Mouse (Mus musculus): ENCODE results near the gene Retreg3. TPM values are rescaled to one million over a fixed set of nuclear protein-coding genes. Genes with fewer than 3 reads are reported as not detected.

Gene Retreg3
- polyA plus RNA-seq, 1 experiment from 2014 or later = 15.3 TPM

Small RNA genes within 50 kb of the gene (microRNA-seq; reads per million reads assigned to microRNA genes)
- gene Gm27626 = not detected

Other genes with a start within 250 kb of the Retreg3 start
- gene Stat3, start 180.4 kb downstream of the Retreg3 start, polyA plus RNA-seq (2015; fragmentation: Nextera tagmentation; extraction: Ambion mirVana) = 50.6 and 60.8 TPM in 2 replicates
- 429 and 457 TPM in 2 replicates for gene Cavin1, start 149.0 kb downstream of the Retreg3 start, polyA plus RNA-seq (2015; fragmentation: Nextera tagmentation; extraction: Ambion mirVana)
- 54.1 and 54.4 TPM in 2 replicates for gene Atp6v0a1, start 110.4 kb downstream of the Retreg3 start, polyA plus RNA-seq (2015; fragmentation: Nextera tagmentation; extraction: Ambion mirVana)
- gene Naglu, start 49.9 kb downstream of the Retreg3 start, polyA plus RNA-seq (2015; fragmentation: Nextera tagmentation; extraction: Ambion mirVana) = 11.6 and 16.3 TPM in 2 replicates
- gene Hsd17b1, start 41.5 kb downstream of the Retreg3 start, polyA plus RNA-seq (2015; fragmentation: Nextera tagmentation; extraction: Ambion mirVana) = not detected in 2 replicates
- 26.6 and 29.0 TPM in 2 replicates for gene Coasy, start 37.3 kb downstream of the Retreg3 start, polyA plus RNA-seq (2015; fragmentation: Nextera tagmentation; extraction: Ambion mirVana)
- gene Mlx, start 32.6 kb downstream of the Retreg3 start, polyA plus RNA-seq (2015; fragmentation: Nextera tagmentation; extraction: Ambion mirVana) = 34.5 and 38.8 TPM in 2 replicates
- 16.6 and 20.0 TPM in 2 replicates for gene Psmc3ip, start 24.5 kb downstream of the Retreg3 start, polyA plus RNA-seq (2015; fragmentation: Nextera tagmentation; extraction: Ambion mirVana)
- 62.1 and 71.6 TPM in 2 replicates for gene Tubg1, start within 50 bp of the Retreg3 start, polyA plus RNA-seq (2015; fragmentation: Nextera tagmentation; extraction: Ambion mirVana)
- gene Tubg2, start 36.0 kb upstream of the Retreg3 start, polyA plus RNA-seq (2015; fragmentation: Nextera tagmentation; extraction: Ambion mirVana) = 2.7 and 3.4 TPM in 2 replicates
- gene Cntnap1, start 50.6 kb upstream of the Retreg3 start, polyA plus RNA-seq (2015; fragmentation: Nextera tagmentation; extraction: Ambion mirVana) = 0.50 and 0.85 TPM in 2 replicates
- 10.5 and 13.6 TPM in 2 replicates for gene Plekhh3, start 51.5 kb upstream of the Retreg3 start, polyA plus RNA-seq (2015; fragmentation: Nextera tagmentation; extraction: Ambion mirVana)
- gene Ccr10, start 55.5 kb upstream of the Retreg3 start, polyA plus RNA-seq (2015; fragmentation: Nextera tagmentation; extraction: Ambion mirVana) = 0.28 and 0.38 TPM in 2 replicates
- 13.3 and 15.0 TPM in 2 replicates for gene Ezh1, start 106.6 kb upstream of the Retreg3 start, polyA plus RNA-seq (2015; fragmentation: Nextera tagmentation; extraction: Ambion mirVana)
- gene Ramp2, start 126.1 kb upstream of the Retreg3 start, polyA plus RNA-seq (2015; fragmentation: Nextera tagmentation; extraction: Ambion mirVana) = 196 and 210 TPM in 2 replicates
- gene Vps25, start 133.8 kb upstream of the Retreg3 start, polyA plus RNA-seq (2015; fragmentation: Nextera tagmentation; extraction: Ambion mirVana) = 89.1 and 106 TPM in 2 replicates
- 4.1 and 7.2 TPM in 2 replicates for gene Wnk4, start 140.7 kb upstream of the Retreg3 start, polyA plus RNA-seq (2015; fragmentation: Nextera tagmentation; extraction: Ambion mirVana)
- 0.61 and 0.68 TPM in 2 replicates for gene Cntd1, start 159.1 kb upstream of the Retreg3 start, polyA plus RNA-seq (2015; fragmentation: Nextera tagmentation; extraction: Ambion mirVana)
- gene Coa3, start 159.2 kb upstream of the Retreg3 start, polyA plus RNA-seq (2015; fragmentation: Nextera tagmentation; extraction: Ambion mirVana) = 151 and 169 TPM in 2 replicates
- 114 and 145 TPM in 2 replicates for gene Becn1, start 182.4 kb upstream of the Retreg3 start, polyA plus RNA-seq (2015; fragmentation: Nextera tagmentation; extraction: Ambion mirVana)
- gene Psme3, start 196.3 kb upstream of the Retreg3 start, polyA plus RNA-seq (2015; fragmentation: Nextera tagmentation; extraction: Ambion mirVana) = 89.2 and 109 TPM in 2 replicates
- gene Aoc2, start 205.2 kb upstream of the Retreg3 start, polyA plus RNA-seq (2015; fragmentation: Nextera tagmentation; extraction: Ambion mirVana) = 0.43 and 0.95 TPM in 2 replicates
- gene Aoc3, start 210.7 kb upstream of the Retreg3 start, polyA plus RNA-seq (2015; fragmentation: Nextera tagmentation; extraction: Ambion mirVana) = 1.9 and 2.7 TPM in 2 replicates
- gene G6pc, start 247.7 kb upstream of the Retreg3 start, polyA plus RNA-seq (2015; fragmentation: Nextera tagmentation; extraction: Ambion mirVana) = not detected in 2 replicates

All from heart, embryonic 15.5 days (tissue).